Mouse (Mus musculus) right cerebral cortex, postnatal 10 days (tissue): ENCODE results near the gene Megf11.
"Not testable (repeated sequence)": the region's sequence is repeated elsewhere in the genome, so short reads cannot be mapped to it uniquely, and the experiment has no call there.

Source experiments
- DNase-seq, 2 experiments: peaks; one replicate each; pipeline ENCODE4 v3.0.0; 2021; ENCODE audit warnings: low spot score in 2 of 2

The Megf11 gene

DNA sequence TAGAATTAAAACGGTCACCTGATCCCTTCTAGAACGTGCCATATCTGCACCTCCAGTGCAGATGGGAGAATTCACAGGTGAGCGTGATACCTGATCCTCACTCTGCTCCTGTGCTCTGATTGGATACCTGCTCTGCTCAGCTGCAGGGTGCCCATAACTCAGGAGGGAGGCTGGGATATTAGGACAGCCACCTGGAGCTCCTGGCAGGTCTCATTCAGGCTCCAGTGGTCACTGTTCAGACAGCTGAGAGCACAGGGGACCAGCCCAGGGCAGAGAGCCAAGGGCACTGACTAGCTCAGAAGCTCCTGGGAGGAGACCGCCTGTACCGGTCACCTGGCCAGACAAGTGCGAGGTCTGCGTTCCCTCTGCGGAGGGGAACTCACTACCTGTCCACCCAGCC, 80.7 kb downstream of the Megf11 start:
- DNase-seq = no peak

DNA sequence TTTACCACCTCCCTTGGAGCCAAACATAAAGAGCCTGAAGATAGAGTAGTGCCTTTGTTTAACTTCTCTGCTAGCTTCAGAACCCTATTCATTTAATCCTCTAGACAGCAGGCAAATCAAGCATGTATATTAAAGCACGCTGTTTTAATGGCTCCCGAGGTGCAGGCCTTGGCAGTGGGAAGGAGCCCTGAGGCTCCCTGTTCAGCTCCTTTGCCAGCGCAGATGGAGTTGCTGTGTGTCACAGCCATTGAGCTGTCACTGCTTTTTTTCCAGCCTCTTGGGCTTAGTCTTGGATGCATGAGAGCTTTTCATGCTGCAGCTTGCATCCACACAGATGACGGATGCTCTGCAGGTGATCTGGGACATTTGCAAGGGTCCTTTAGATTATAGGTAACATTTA, 81.1 kb downstream of the Megf11 start:
- DNase-seq = no peak

DNA sequence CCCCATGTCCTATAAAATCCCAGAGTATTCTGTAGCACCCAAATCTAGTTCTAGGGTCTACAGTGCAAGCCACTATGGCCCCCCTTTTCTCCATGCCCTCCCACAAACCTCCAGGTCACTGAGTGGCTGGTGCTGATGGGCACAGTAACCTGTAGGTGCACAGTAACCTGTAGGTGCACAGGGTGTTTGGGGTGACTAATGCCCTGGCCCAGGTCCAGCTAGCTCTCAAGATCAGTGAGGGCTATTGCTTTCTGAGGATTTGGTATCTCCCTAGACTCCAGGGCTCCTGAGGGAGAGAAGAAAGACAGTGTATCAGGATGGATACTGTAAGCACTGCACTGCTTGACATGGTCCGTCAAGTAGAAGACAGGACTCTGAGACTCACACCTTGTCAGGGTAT, 85.4 kb downstream of the Megf11 start:
- DNase-seq = no peak

DNA sequence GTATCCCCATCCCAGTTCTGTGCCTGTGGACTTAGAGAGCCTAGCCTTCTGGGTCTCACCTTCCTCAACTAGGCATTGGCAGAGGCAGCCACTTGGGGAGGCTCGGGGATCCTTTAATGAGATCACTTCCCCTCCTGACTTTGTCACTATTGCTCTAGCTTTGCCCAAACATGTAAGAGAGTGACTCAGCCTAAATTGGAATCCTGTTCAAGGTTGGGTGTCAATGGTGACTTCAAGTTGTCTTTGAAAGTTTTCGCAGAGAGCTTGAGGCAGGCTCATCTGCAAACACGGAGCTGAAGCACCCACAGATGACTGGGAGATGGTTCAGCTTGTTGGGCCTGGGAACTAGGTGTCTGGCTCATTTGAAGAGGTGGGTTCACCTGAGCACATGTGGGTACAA, 85.9 kb downstream of the Megf11 start:
- DNase-seq = no peak

DNA sequence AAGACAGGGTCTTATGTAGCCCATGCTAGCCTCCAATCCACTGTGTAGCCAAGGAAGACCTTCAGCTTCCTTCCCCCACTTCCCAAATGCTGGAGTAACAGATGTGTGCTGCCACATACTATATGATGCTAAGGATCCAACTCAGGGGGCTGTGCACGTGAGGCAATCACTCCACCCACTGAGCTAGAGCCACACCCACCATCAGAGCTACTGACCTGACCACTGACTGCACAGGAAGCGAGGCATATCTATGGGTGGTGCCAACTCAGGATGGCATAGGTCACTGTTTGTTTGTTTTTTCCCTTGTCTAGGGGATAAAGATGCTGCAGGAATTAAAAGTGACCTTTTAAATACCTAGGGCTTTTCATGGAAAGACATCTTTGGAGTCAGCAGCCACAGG, 86.7 kb downstream of the Megf11 start:
- DNase-seq = no peak

DNA sequence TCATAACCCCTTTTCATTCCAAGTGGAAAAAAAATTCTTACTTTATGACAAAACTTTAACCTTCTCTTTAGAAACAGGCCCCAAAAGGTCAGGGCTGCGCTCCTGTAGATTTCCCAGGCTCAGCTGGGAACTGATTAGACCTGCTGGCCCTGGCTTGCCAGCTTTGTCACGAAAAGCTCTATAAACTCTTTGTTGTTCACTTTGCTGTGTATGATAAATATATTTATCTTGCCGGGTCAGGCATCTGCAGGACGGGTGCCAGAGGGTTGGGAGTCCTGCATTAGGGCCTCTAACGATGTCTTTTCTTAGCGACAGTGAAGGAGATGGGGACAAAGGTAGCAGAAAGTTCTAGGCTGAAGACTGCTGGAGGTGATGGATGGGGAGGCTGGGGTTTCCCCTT, 87.3 kb downstream of the Megf11 start:
- no peak for DNase-seq

DNA sequence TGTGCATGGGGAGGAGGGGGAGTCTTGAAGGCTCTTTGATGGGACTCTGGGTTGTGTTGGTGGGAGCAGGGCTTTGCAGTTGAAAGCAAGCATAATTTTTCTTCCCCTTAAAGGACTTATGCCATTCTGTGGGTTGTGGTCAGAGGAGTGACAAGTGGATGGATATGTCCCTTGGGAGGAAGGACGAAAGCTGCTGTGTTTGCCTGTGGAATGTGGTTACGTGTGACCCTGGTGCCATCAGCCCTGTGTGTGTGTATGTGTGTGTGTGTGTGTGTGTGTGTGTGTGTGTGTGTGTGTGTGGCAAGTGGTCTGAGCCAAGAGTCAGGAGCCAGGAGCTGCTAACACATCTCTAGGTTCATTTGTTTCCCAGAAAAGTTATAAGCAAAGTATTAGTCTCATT, 87.7 kb downstream of the Megf11 start:
- DNase-seq = no peak

DNA sequence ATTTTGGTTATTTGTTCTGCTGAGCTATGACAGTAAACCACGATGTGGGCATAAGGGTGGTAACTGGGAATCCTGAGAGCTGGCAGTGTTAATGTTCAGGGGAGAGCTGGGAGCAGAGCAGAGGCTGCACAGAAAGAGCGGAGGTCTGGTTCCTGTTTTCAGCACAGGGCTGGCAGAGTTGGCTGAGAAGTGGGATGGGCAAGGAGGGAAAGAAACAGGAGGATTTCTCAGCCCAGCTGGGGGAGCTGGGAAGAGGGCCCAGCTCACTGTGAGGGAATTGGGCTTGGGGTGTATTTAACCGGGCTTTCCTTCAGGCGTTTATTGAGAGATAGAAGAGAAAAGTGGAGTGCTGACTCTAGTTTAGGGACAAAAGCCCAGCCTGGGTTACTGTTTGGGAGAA, 88.3 kb downstream of the Megf11 start:
- peak; percentile 66 to 68 for DNase-seq

DNA sequence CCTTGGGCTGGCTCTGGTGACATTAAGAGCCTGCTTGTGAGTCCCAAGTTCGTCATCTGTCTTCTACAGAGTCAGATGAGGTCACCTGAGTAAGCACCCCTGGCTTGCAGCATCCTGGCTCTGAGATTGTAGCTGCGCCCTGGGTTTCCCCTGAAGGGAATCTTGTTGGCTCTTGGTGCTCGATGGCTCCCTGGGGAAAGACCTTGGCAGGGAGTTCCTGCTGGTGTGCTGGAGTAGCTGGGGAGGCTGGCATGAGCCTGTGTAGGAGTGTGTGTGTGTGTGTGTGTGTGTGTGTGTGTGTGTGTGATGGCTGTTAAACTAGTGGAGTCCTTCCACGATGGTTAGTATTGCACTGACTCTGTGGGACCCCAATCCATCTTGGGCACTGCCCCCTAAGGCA, 88.7 kb downstream of the Megf11 start:
- peak in 1 of 2 experiments; percentile 32 for DNase-seq

DNA sequence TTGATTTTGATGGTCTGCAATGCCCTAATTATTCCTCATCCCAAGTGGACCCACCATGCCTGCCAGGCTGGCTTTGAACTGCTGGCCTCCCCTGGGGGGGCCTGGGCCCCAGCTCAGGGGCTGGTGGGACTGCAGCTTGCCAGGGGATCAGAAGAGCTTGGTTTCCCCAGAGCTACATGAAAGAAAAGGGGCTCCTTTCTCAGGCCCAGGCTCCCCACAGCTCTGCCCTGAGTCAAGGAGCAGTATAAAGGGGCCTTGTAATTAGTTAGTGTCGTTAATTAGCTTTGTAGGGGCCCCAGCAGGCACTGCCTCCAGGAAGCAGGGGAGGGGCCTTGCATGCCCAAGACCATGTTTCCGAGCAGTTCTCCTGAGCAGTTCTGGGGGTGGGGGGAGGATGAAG, 90.5 kb downstream of the Megf11 start:
- no peak for DNase-seq

DNA sequence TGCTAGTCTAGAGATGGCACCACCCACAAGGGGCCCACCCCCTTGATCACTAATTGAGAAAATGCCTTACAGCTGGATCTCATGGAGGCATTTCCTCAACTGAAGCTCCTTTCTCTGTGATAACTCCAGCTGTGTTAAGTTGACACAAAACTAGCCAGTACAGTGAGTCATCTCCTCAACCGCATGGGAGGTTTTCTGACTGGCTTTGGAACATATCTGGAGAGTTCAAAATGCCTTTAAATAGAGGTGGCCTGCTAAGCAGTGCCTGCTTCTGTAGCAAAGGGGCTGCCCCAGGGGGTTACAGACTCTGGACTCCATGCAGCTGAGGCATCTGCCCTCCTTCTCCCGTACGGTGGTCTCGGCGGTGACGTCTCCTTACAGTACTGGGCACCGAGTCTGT, 92.0 kb downstream of the Megf11 start:
- DNase-seq = not testable (repeated sequence)

DNA sequence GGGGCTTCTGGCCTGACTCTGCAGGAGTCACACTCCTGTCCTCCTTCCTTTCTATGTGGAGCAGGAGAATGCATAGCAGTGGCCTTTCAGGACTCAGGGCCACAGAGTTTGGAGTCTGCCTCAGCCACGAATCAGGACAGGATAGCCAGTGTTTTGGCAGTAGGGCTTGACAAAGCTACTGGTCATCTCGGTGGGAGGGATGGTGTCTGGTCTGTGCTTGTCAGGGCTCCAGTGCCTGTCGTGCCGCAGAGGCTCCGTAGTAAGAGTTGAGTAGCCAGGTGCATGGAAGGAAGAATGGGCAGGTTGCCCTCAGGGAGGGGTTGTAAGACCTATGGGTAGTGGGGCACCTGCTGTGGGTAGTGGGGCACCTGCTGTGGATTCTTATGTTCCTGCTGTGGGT, 96.7 kb downstream of the Megf11 start:
- no peak for DNase-seq

DNA sequence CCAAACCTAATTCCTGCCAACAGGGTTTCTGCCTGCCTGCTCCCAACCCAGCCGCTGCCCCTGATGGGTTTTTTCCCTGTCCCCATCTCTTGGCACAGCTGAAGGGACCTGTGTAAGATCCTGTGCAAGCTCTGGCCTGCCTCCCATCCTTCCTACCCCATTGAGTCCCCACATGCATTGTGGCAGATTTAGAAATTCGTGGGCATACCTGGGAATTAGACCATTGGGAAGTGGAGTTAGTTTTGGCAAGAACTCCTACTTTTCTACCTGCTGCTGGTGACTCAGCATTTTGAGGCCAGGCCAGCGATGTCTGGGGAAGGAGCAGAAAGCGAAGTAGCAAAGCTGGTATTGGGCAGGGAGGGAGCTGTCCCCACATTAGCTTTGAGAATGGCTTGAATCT, 102.0 kb downstream of the Megf11 start:
- DNase-seq = no peak

DNA sequence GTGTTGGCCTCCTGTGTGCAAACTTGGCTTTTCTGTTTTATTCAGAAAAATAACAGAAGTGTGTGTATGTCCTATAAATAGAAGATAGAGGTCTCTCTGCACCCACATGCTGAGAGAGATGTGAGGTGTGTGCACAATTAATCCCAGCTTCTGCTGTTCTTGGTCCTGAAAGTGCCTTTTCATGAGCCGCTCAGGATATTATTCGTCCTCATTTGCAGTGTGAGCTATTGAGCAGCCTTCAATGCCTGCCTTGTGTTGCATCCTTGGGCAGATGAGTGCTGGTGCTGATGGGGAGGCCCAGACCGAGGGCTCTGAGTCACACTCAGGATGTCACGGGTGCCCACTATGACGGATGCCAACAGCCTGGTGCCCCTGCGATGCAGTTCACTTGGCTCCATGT, 109.2 kb downstream of the Megf11 start:
- DNase-seq = peak; percentile 46 to 51

DNA sequence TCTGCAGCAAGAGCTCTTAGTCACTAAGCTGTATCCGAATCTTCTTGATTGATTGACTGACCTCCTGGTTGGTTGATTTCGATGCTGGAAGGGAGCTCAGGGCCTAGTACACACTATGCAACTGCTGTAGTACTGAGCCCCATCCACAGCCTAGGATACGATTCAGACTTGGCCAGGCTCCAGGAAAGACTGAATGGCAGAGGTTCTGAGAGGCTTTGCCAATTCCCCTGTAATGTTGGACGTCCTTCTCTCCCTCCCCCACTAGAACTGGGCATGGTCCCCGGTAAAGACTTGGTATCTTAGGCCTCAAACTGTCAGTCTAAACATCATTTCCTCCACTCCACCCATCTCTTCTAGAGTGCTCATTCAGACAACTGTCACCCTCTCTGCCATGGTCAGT, 113.5 kb downstream of the Megf11 start:
- DNase-seq = peak; percentile 73 to 83

DNA sequence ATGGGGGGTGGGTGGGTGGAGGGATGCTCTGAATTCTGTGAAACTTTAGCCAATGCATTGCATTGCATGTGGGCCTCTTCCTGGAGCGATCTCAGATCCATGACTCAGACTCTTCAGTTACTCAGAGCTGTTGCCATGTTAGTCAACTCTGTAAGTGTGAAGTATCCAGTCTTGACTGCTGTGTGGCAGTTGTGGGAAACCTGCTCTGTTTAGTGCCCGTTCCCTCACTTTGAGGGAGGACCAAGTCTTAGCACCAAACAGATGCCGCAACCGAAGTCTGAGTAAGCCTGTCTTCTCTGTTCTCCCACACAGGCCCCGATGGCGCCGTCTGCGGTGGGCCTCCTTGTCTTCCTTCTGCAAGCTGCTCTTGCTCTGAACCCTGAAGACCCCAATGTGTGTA, 115.8 kb downstream of the Megf11 start:
- peak in 1 of 2 experiments; percentile 42 for DNase-seq

DNA sequence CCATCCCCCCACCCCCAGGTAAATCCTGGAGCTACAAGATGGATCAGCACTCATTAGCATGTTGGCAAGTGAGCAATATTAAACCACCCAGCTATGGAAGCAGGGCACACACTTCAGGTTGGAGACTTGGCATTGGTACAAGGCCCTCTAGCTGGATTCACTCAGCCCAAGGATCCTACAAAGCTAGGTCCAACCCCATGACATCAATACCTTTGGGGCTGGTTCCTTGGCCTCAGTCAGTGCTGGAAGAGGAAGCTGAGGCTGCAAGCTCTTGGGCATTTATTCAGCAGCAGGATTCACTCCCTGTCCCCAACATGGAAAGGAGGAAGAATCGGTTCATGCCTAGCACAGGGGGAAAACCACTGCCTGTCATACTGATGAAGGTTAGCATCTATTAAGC, 118.6 kb downstream of the Megf11 start:
- no peak for DNase-seq

DNA sequence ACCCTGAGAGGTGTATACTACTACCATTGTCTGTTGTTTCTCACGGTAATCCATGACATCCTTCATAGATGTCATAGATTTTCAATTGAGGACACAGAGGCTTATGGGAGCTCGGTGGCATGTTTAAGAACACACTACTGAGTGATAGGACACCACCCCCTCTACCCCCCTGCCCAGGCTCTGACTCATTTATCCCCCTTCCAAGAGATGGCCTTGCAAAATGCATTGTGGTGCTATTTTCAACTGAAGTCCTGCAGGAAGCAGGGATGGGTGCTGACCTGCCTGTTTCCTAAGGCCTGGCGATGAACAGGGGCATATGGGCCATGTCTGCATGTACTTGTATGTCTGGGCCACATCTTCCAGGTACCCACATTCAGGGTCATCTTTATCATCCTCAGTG, 119.0 kb downstream of the Megf11 start:
- DNase-seq = no peak

DNA sequence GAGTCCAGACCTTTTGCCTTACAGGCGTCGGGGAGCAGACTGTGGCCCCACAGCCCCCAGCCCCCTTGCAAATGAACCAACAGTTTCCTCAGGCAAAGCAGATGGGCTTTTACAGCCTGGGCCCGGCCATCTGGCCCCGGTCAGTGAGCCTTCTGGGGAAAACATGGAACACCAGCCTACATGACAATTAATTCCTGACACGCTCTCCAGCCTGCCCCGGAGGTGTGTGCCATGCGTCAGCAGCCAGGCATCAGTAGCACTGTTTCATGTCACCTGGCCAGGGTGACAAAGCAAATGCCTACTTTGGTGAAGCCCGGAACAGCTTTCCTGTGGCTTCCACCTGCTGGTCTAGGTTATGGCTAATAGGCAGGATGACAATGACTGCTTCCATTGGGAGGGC, 119.5 kb downstream of the Megf11 start:
- DNase-seq = no peak

DNA sequence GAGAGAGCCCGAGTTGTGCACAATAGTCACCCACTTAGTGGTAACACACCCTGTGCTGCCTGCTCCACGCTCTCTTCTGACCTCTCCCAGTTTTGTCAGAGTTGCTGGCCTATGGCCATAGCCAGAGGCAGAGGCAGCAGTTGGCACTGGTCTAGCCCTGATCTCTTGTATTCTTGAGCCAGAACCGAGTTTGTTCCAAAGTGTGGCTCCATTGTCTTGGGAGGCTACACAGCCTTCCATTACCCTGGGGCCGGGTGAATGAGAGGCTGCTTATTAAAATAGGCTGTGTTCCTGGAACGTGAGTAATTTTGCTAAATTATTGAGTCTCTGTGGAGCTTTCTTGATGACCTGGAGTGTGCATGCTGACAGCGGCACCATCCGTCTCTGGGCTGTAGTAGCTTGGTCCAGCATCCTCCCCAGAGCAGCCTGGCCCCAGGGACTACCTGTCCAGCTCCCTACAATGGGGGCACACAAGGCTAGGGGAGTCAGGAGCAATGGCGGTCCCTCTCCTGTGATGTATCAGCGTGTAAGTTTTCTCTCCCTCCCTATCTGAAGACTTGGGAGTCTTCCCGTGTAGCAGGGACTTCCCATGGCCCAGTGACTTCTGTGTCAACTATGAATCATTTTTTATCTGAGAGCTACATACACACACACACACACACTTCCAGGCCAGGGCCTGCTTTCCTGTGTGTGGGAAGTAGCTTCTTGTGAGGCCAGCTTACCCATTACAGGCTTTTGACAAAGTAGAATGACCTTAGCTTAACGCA, 121.2 kb downstream of the Megf11 start:
- peak; percentile 44 to 45 for DNase-seq

DNA sequence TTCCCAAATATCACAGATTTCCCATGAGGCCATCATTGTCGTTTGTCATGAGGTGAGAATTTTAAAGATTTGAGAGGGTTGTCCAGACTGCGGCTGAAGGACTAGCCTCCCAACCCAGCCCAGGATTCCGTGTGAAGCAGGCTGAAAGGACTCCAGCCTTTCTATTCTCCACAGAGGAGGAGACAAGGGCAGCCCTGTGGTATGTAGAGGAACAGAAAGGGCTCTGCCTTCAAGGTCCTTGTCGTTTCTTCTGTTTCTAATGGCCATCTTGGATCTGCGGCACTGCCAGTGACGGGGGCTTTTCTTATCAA, 121.7 kb downstream of the Megf11 start:
- DNase-seq = no peak

DNA sequence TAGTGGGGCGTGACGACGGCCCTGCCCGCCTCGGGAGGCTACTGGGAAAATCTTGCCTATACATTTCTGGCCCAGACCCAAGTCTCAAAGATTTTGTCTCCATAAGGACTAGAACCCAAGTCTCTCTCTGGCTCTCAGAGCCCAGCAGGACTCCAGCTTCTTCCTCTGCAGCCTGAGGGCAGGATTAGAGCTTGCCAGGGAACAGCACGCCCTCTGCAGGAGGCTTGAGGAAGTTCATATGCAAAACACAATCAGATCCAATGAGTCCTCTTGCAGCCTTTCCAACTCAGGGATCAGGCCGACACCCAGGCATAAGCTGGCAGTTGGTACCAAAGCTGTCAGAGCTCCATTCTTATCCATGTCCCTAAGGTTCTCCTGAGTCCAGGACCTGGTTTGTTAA, 122.6 kb downstream of the Megf11 start:
- DNase-seq = no peak

DNA sequence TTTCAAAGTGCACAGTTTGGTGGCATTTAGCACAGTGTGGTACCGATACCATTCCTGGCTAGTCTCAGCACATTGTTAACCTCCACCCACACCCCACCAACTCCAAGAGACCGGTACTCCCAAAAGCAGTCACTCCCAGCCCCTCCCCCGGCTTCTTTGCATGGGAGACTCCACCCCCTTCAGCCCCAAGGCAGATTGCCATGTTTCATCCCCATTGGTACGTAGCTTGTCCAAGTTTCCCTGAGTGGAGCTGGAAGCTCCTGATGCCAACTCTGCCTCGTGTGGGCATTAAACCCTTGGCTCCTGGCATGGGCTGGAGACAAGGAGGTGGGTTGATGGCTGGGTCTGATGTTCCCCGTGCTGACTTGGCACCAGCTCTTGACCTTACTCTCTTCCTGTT, 129.4 kb downstream of the Megf11 start:
- peak in 1 of 2 experiments; percentile 33 for DNase-seq
